Mouse (Mus musculus) naive thymus-derived CD4-positive, alpha-beta T cell, adult 2 months (primary cell): ENCODE results near the gene Pcbp4.

Experiments used
- DNase-seq: peaks from one replicate; pipeline ENCODE4 v3.0.0-alpha.2; 2011; ENCODE audit warnings: low read depth

Gene Pcbp4

GRCm38 (mm10) chr9:106453271-106454070 lies at the start of gene Pcbp4:
Gene Pcbp4, plus strand, starts transcription at chr9:106453291.
- peak; percentile 64 for DNase-seq

- DNase-seq: no peak
These were observed 47.8 kb upstream of the Pcbp4 start for GRCm38 (mm10) chr9:106405275-106405674.

- no peak for DNase-seq
These were observed 46.5 kb upstream of the Pcbp4 start for GRCm38 (mm10) chr9:106406443-106407078.

GRCm38 (mm10) chr9:106409096-106409495 lies 44.0 kb upstream of the Pcbp4 start:
- peak; percentile 32 for DNase-seq

- no peak for DNase-seq
These were observed 42.9 kb upstream of the Pcbp4 start for GRCm38 (mm10) chr9:106410086-106410650.

- DNase-seq: peak; percentile 43
These were observed 41.9 kb upstream of the Pcbp4 start for GRCm38 (mm10) chr9:106411091-106411594.

GRCm38 (mm10) chr9:106411729-106412128 lies 41.4 kb upstream of the Pcbp4 start:
- DNase-seq: no peak

GRCm38 (mm10) chr9:106412210-106412609 lies 40.9 kb upstream of the Pcbp4 start:
- no peak for DNase-seq

GRCm38 (mm10) chr9:106413606-106414005 lies 39.5 kb upstream of the Pcbp4 start:
- no peak for DNase-seq

GRCm38 (mm10) chr9:106416826-106417225 lies 36.3 kb upstream of the Pcbp4 start:
- no peak for DNase-seq

GRCm38 (mm10) chr9:106417841-106418625 lies 35.1 kb upstream of the Pcbp4 start:
- peak; percentile 67 for DNase-seq

- no peak for DNase-seq
These were observed 32.5 kb upstream of the Pcbp4 start for GRCm38 (mm10) chr9:106420608-106421007.

GRCm38 (mm10) chr9:106421033-106421864 lies 31.8 kb upstream of the Pcbp4 start:
- DNase-seq: no peak

- peak; percentile 91 for DNase-seq
These were observed 31.3 kb upstream of the Pcbp4 start for GRCm38 (mm10) chr9:106421865-106422160.

- no peak for DNase-seq
These were observed 24.3 kb upstream of the Pcbp4 start for GRCm38 (mm10) chr9:106428719-106429220.

GRCm38 (mm10) chr9:106429221-106430014 lies 23.7 kb upstream of the Pcbp4 start, which contains the start of gene Rpl29:
Gene Rpl29, plus strand, starts transcription at chr9:106429454.
- peak; percentile 99 for DNase-seq

GRCm38 (mm10) chr9:106430015-106430264 lies 23.2 kb upstream of the Pcbp4 start:
- no peak for DNase-seq

- DNase-seq: no peak
These were observed 19.7 kb upstream of the Pcbp4 start for GRCm38 (mm10) chr9:106433389-106433788.

GRCm38 (mm10) chr9:106436566-106436965 lies 16.5 kb upstream of the Pcbp4 start:
- DNase-seq: no peak

- DNase-seq: no peak
These were observed 10.4 kb upstream of the Pcbp4 start for GRCm38 (mm10) chr9:106442680-106443079.

- DNase-seq: no peak
These were observed 8.3 kb upstream of the Pcbp4 start for GRCm38 (mm10) chr9:106444836-106445235.
